Mouse (Mus musculus) midbrain, embryonic 16.5 days (tissue): ENCODE measurements around the gene Myl12a. TPM values are rescaled to one million over a fixed set of nuclear protein-coding genes. Genes with fewer than 3 reads are reported as not detected.

Experiments
- ATAC-seq: fragments of 200-750 bp; cut with Nextera tagmentation; 2 replicates; pipeline ENCODE4 v1.8.0; 2017; ENCODE audit warnings: moderate TSS enrichment
- H3K27ac ChIP-seq: fragments of 300-500 bp; sonication (generic); 2 replicates; pipeline ENCODE4 v1.5.1; 2014; ENCODE audit warnings: mild to moderate bottlenecking, low read length, mixed read lengths
- H3K27me3 ChIP-seq: fragments of 300-500 bp; sonication (generic); 2 replicates; pipeline ENCODE4 v1.6.1; 2014; ENCODE audit warnings: low read depth, low read length, mixed read lengths; ENCODE audit not compliant: control insufficient read depth, insufficient read depth
- H3K36me3 ChIP-seq: fragments of 300-500 bp; sonication (generic); 2 replicates; pipeline ENCODE4 v1.6.1; 2014; ENCODE audit warnings: mild to moderate bottlenecking, low read length, moderate library complexity, mixed read lengths; ENCODE audit not compliant: control insufficient read depth, insufficient read depth
- H3K4me1 ChIP-seq: fragments of 300-500 bp; sonication (generic); 2 replicates; pipeline ENCODE4 v1.6.1; 2014; ENCODE audit warnings: mild to moderate bottlenecking, low read length, mixed read lengths; ENCODE audit not compliant: control insufficient read depth, insufficient read depth
- H3K4me2 ChIP-seq: fragments of 300-500 bp; sonication (generic); 2 replicates; pipeline ENCODE4 v1.6.1; 2014; ENCODE audit warnings: mild to moderate bottlenecking, low read length, mixed read lengths
- H3K4me3 ChIP-seq: fragments of 300-500 bp; sonication (generic); 2 replicates; pipeline ENCODE4 v1.5.1; 2014; ENCODE audit warnings: low read depth, mild to moderate bottlenecking, low read length, moderate library complexity, mixed read lengths
- H3K9ac ChIP-seq: fragments of 300-500 bp; sonication (generic); 2 replicates; pipeline ENCODE4 v1.6.1; 2014; ENCODE audit warnings: low read depth, low read length, mixed read lengths
- H3K9me3 ChIP-seq: fragments of 300-500 bp; sonication (generic); replicated peaks from 2 replicates; pipeline ENCODE4 v1.6.1; 2014; ENCODE audit warnings: mild to moderate bottlenecking, low read length, mixed read lengths; ENCODE audit not compliant: control insufficient read depth, poor library complexity, severe bottlenecking
- WGBS: fragments of 180-500 bp; shearing (Covaris S2); extraction: QIAGEN DNeasy Blood & Tissue Kit; methylation state at CpG from one replicate; pipeline ENCODE4 v1.1.7; 2014; 5-methylcytosine and 5-hydroxymethylcytosine counted together
- polyA plus RNA-seq: library from polyadenylated mRNA; unstranded; fragments of >200 nt; fragmentation: Nextera tagmentation; extraction: Ambion mirVana; gene quantifications from 2 replicates; pipeline ENCODE4 v1.2.1, GENCODE M21; 2015

Myl12a gene
- polyA plus RNA-seq, 1 experiment from 2014 or later, result 82.2 TPM

GRCm38 (mm10) chr17:70949171-70949570 lies 53.5 kb downstream of the Myl12a start:
- no peak for ATAC-seq
- Histone ChIP-seq H3K36me3 (no peaks in the 10 kb centered on the region), H3K27me3 (no peaks in the 10 kb centered on the region), H3K9me3 (no peaks in the 10 kb centered on the region), H3K4me1 (no peaks in the 10 kb centered on the region), H3K27ac (no peak overlapping the region), H3K4me2 (no peak overlapping the region), H3K9ac (no peak overlapping the region), H3K4me3 (no peak overlapping the region)
- 89% methylated on average over 7 of the region's 7 CpGs for WGBS

DNA sequence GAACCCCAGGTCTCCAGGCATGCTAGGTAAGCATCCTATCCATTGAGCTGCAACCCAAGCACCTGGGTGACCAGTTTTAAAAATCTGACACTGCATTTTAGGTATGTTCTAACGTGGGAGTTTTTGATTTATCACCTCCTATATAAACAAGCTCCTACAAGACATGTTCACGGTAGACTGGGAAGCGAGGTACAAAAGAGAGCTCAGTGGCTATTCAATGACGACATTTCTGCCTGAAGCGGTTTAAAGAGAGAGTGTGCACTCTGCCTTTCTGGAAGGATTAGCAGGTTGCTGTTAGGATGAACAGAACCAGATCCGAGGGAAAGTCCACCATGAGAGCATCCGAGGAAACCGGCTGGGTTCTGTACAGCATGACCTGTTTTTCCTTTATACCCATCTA lies 54.0 kb downstream of the Myl12a start:
- Histone ChIP-seq H3K4me1 (no peaks in the 10 kb centered on the region), H3K36me3 (no peaks in the 10 kb centered on the region), H3K4me3 (no peak overlapping the region), H3K4me2 (no peak overlapping the region), H3K27ac (no peak overlapping the region), H3K27me3 (no peaks in the 10 kb centered on the region), H3K9me3 (no peaks in the 10 kb centered on the region), H3K9ac (no peak overlapping the region)
- 43% methylated on average over 8 of the region's 8 CpGs for WGBS
- ATAC-seq, result no peak

GRCm38 (mm10) chr17:70943779-70944178 lies 58.9 kb downstream of the Myl12a start:
- Histone ChIP-seq H3K9ac (no peak overlapping the region), H3K27ac (no peak overlapping the region), H3K36me3 (no peaks in the 10 kb centered on the region), H3K4me1 (no peaks in the 10 kb centered on the region), H3K4me3 (no peak overlapping the region), H3K9me3 (peaks cover 2% of the 10 kb centered on the region; the same call in 1 of the 2 replicates), H3K4me2 (no peak overlapping the region), H3K27me3 (no peaks in the 10 kb centered on the region)
- ATAC-seq, result no peak
- WGBS, result 93% methylated on average over 4 of the region's 4 CpGs

Other genes with a start within 250 kb of the Myl12a start
- 7.4 and 8.2 TPM in 2 replicates for gene Tgif1, start 149.3 kb downstream of the Myl12a start, polyA plus RNA-seq
- 1.3 and 1.4 TPM in 2 replicates for gene Myom1, start 245 bp downstream of the Myl12a start, polyA plus RNA-seq
- gene Lpin2, start 179.7 kb upstream of the Myl12a start, polyA plus RNA-seq, result 45.0 and 47.3 TPM in 2 replicates